Mouse (Mus musculus) liver, embryonic 12.5 days (tissue): ENCODE results near the gene Slc30a3. TPM values are rescaled to one million over a fixed set of nuclear protein-coding genes. Genes with fewer than 3 reads are reported as not detected.
"Not testable (repeated sequence)": the region's sequence is repeated elsewhere in the genome, so short reads cannot be mapped to it uniquely, and the experiment has no call there.

Experiments used
- ATAC-seq: fragments of 200-750 bp; cut with Nextera tagmentation; 2 replicates; pipeline ENCODE4 v1.8.0; 2017; ENCODE audit warnings: moderate number of reproducible peaks, mild to moderate bottlenecking, moderate library complexity
- H3K27ac ChIP-seq: fragments of 300-500 bp; sonication (generic); 2 replicates; pipeline ENCODE4 v1.5.1; 2016; ENCODE audit warnings: mild to moderate bottlenecking
- H3K27me3 ChIP-seq: fragments of 300-500 bp; sonication (generic); replicated peaks from 2 replicates; pipeline ENCODE4 v1.6.1; 2016; ENCODE audit warnings: mild to moderate bottlenecking, moderate library complexity
- H3K36me3 ChIP-seq: fragments of 300-500 bp; sonication (generic); 2 replicates; pipeline ENCODE4 v1.6.1; 2016; ENCODE audit warnings: mild to moderate bottlenecking, moderate library complexity
- H3K4me1 ChIP-seq: fragments of 300-500 bp; sonication (generic); 2 replicates; pipeline ENCODE4 v1.6.1; 2016
- H3K4me2 ChIP-seq: fragments of 300-500 bp; sonication (generic); 2 replicates; pipeline ENCODE4 v1.6.1; 2016; ENCODE audit warnings: mild to moderate bottlenecking, moderate library complexity
- H3K4me3 ChIP-seq: fragments of 300-500 bp; sonication (generic); 2 replicates; pipeline ENCODE4 v1.5.1; 2016; ENCODE audit warnings: mild to moderate bottlenecking, moderate library complexity
- H3K9ac ChIP-seq: fragments of 300-500 bp; sonication (generic); 2 replicates; pipeline ENCODE4 v1.6.1; 2016; ENCODE audit warnings: mild to moderate bottlenecking, moderate library complexity
- H3K9me3 ChIP-seq: fragments of 300-500 bp; sonication (generic); replicated peaks from 2 replicates; pipeline ENCODE4 v1.6.1; 2016; ENCODE audit warnings: mild to moderate bottlenecking, moderate library complexity
- WGBS: fragments of 180-500 bp; shearing (Covaris S2); methylation state at CpG from one replicate; pipeline ENCODE4 v1.1.7; 2016; ENCODE audit not compliant: insufficient replicate concordance; 5-methylcytosine and 5-hydroxymethylcytosine counted together
- polyA plus RNA-seq: library from polyadenylated mRNA; unstranded; fragments of >200 nt; fragmentation: Nextera tagmentation; extraction: Ambion mirVana; gene quantifications from 2 replicates; pipeline ENCODE4 v1.2.1, GENCODE M21; 2016

The Slc30a3 gene
- polyA plus RNA-seq, 1 experiment from 2014 or later = 0.26 TPM

- not testable (repeated sequence) for H3K4me3 ChIP-seq, H3K4me1 ChIP-seq, ATAC-seq, H3K27ac ChIP-seq, H3K4me2 ChIP-seq, H3K9me3 ChIP-seq, H3K27me3 ChIP-seq, H3K9ac ChIP-seq
- H3K36me3 ChIP-seq = peaks cover 47% of the 10 kb centered on the region
- WGBS = 74% methylated on average over 11 of the region's 11 CpGs
Measured at GRCm38 (mm10) chr5:31036556-31036955, 71.5 kb downstream of the Slc30a3 start.

Other genes starting within 250 kb of the Slc30a3 start
- gene Tmem214, start 240.2 kb downstream of the Slc30a3 start, polyA plus RNA-seq = 55.5 and 56.2 TPM in 2 replicates
- 7.0 and 7.2 TPM in 2 replicates for gene Agbl5, start 219.5 kb downstream of the Slc30a3 start, polyA plus RNA-seq
- gene Ost4, start 200.4 kb downstream of the Slc30a3 start, polyA plus RNA-seq = 374 and 383 TPM in 2 replicates
- 70.0 and 73.6 TPM in 2 replicates for gene Emilin1, start 194.8 kb downstream of the Slc30a3 start, polyA plus RNA-seq
- 33.6 and 36.3 TPM in 2 replicates for gene Khk, start 186.8 kb downstream of the Slc30a3 start, polyA plus RNA-seq
- 4.2 and 5.1 TPM in 2 replicates for gene Cgref1, start 162.6 kb downstream of the Slc30a3 start, polyA plus RNA-seq
- 110 and 111 TPM in 2 replicates for gene Preb, start 147.9 kb downstream of the Slc30a3 start, polyA plus RNA-seq
- gene Tcf23, start 139.6 kb downstream of the Slc30a3 start, polyA plus RNA-seq = 0.06 and 0.08 TPM in 2 replicates
- 47.4 and 54.5 TPM in 2 replicates for gene Atraid, start 59.9 kb downstream of the Slc30a3 start, polyA plus RNA-seq
- gene Slc5a6, start 59.3 kb downstream of the Slc30a3 start, polyA plus RNA-seq = 6.9 and 7.0 TPM in 2 replicates
- 43.6 and 44.5 TPM in 2 replicates for gene Cad, start 53.5 kb downstream of the Slc30a3 start, polyA plus RNA-seq
- gene Dnajc5g, start 2.0 kb downstream of the Slc30a3 start, polyA plus RNA-seq = not detected in 2 replicates
- gene Trim54, start 8.5 kb upstream of the Slc30a3 start, polyA plus RNA-seq = 0.12 TPM in 1 of 2 replicates, not detected in the other
- gene Ucn, start 30.6 kb upstream of the Slc30a3 start, polyA plus RNA-seq = not detected in 2 replicates
- 25.8 and 27.0 TPM in 2 replicates for gene Mpv17, start 46.0 kb upstream of the Slc30a3 start, polyA plus RNA-seq
- gene Gm29609, start 71.7 kb upstream of the Slc30a3 start, polyA plus RNA-seq = 0.90 and 1.3 TPM in 2 replicates
- 51.5 and 53.1 TPM in 2 replicates for gene Gtf3c2, start 71.9 kb upstream of the Slc30a3 start, polyA plus RNA-seq
- gene Snx17, start 85.0 kb upstream of the Slc30a3 start, polyA plus RNA-seq = 58.2 and 62.3 TPM in 2 replicates
- 67.2 and 73.1 TPM in 2 replicates for gene Eif2b4, start 85.2 kb upstream of the Slc30a3 start, polyA plus RNA-seq
- gene Zfp513, start 94.1 kb upstream of the Slc30a3 start, polyA plus RNA-seq = 4.5 and 7.2 TPM in 2 replicates
- 195 and 204 TPM in 2 replicates for gene Ppm1g, start 112.5 kb upstream of the Slc30a3 start, polyA plus RNA-seq
- gene Nrbp1, start 132.6 kb upstream of the Slc30a3 start, polyA plus RNA-seq = 60.1 and 64.8 TPM in 2 replicates
- gene Gm9970, start 133.0 kb upstream of the Slc30a3 start, polyA plus RNA-seq = not detected in 2 replicates
- gene Krtcap3, start 143.5 kb upstream of the Slc30a3 start, polyA plus RNA-seq = 4.6 and 6.1 TPM in 2 replicates
- 8.7 and 10.3 TPM in 2 replicates for gene Ift172, start 182.9 kb upstream of the Slc30a3 start, polyA plus RNA-seq
- gene Fndc4, start 187.8 kb upstream of the Slc30a3 start, polyA plus RNA-seq = 13.9 and 15.7 TPM in 2 replicates
- 10.3 and 11.2 TPM in 2 replicates for gene Gckr, start 189.2 kb upstream of the Slc30a3 start, polyA plus RNA-seq